Mouse (Mus musculus) midbrain, embryonic 10.5 days (tissue): ENCODE measurements around the gene H2-DMa. TPM values are rescaled to one million over a fixed set of nuclear protein-coding genes. Genes with fewer than 3 reads are reported as not detected.

Experiments
- DNase-seq: peaks from one replicate; pipeline ENCODE4 v3.0.0-alpha.2; 2017; ENCODE audit warnings: low spot score
- H3K27ac ChIP-seq: fragments of 300-500 bp; sonication (generic); replicated peaks from 2 replicates; pipeline ENCODE4 v1.5.1; 2016; ENCODE audit warnings: mild to moderate bottlenecking
- H3K27me3 ChIP-seq: fragments of 300-500 bp; sonication (generic); 2 replicates; pipeline ENCODE4 v1.6.1; 2016; ENCODE audit warnings: low read depth, mild to moderate bottlenecking; ENCODE audit not compliant: poor library complexity, severe bottlenecking
- H3K36me3 ChIP-seq: fragments of 300-500 bp; sonication (generic); 2 replicates; pipeline ENCODE4 v1.6.1; 2016; ENCODE audit warnings: mild to moderate bottlenecking, moderate library complexity
- H3K4me1 ChIP-seq: fragments of 300-500 bp; sonication (generic); 2 replicates; pipeline ENCODE4 v1.6.1; 2016
- H3K4me3 ChIP-seq: fragments of 300-500 bp; sonication (generic); 2 replicates; pipeline ENCODE4 v1.5.1; 2016; ENCODE audit warnings: mild to moderate bottlenecking, moderate library complexity
- H3K9me3 ChIP-seq: fragments of 300-500 bp; sonication (generic); replicated peaks from 2 replicates; pipeline ENCODE4 v1.6.1; 2016; ENCODE audit warnings: mild to moderate bottlenecking
- WGBS: fragments of 180-500 bp; shearing (Covaris S2); methylation state at CpG from one replicate; pipeline ENCODE4 v1.1.7; 2016; 5-methylcytosine and 5-hydroxymethylcytosine counted together
- polyA plus RNA-seq: library from polyadenylated mRNA; unstranded; fragments of >200 nt; fragmentation: Nextera tagmentation; extraction: Ambion mirVana; gene quantifications from 2 replicates; pipeline ENCODE4 v1.2.1, GENCODE M21; 2016

H2-DMa gene
- polyA plus RNA-seq, 1 experiment from 2014 or later = 6.4 TPM

- H3K27ac ChIP-seq = no peak overlapping the region
- no peaks in the 10 kb centered on the region for H3K36me3 ChIP-seq
- H3K27me3 ChIP-seq = peaks cover 23% of the 10 kb centered on the region
- H3K9me3 ChIP-seq = no peaks in the 10 kb centered on the region; the same call in 1 of the 2 replicates
- H3K4me1 ChIP-seq = no peaks in the 10 kb centered on the region
- WGBS = 78% methylated on average over 13 of the region's 13 CpGs
- DNase-seq = no peak
- no peak overlapping the region for H3K4me3 ChIP-seq
Measured at GRCm38 (mm10) chr17:34179913-34180859, 60.8 kb downstream of the H2-DMa start.

- DNase-seq = no peak
- Histone ChIP-seq H3K9me3 (no peaks in the 10 kb centered on the region), H3K4me1 (peaks cover 20% of the 10 kb centered on the region), H3K27me3 (peaks cover 57% of the 10 kb centered on the region), H3K36me3 (no peaks in the 10 kb centered on the region), H3K27ac (no peak overlapping the region), H3K4me3 (no peak overlapping the region)
- WGBS = 77% methylated on average over 15 of the region's 15 CpGs
Measured at GRCm38 (mm10) chr17:34183564-34184219, 64.4 kb downstream of the H2-DMa start.

- DNase-seq = no peak
- no peaks in the 10 kb centered on the region for H3K36me3 ChIP-seq
- no peak overlapping the region for H3K27ac ChIP-seq
- peaks cover 76% of the 10 kb centered on the region for H3K27me3 ChIP-seq
- H3K9me3 ChIP-seq = no peaks in the 10 kb centered on the region
- no peak overlapping the region for H3K4me3 ChIP-seq
- peaks cover 20% of the 10 kb centered on the region for H3K4me1 ChIP-seq
- WGBS = 86% methylated on average over 9 of the region's 9 CpGs
Measured at GRCm38 (mm10) chr17:34185526-34185925, 66.2 kb downstream of the H2-DMa start.

GRCm38 (mm10) chr17:34186885-34187260 lies 67.5 kb downstream of the H2-DMa start:
- H3K27me3 ChIP-seq = peaks cover 89% of the 10 kb centered on the region
- H3K36me3 ChIP-seq = no peaks in the 10 kb centered on the region
- DNase-seq = no peak
- no peaks in the 10 kb centered on the region for H3K9me3 ChIP-seq
- H3K4me3 ChIP-seq = peak overlapping the region; percentile 52
- 3% methylated on average over 14 of the region's 14 CpGs for WGBS
- no peak overlapping the region for H3K27ac ChIP-seq
- peaks cover 20% of the 10 kb centered on the region for H3K4me1 ChIP-seq

GRCm38 (mm10) chr17:34187261-34187916 lies 68.0 kb downstream of the H2-DMa start, which contains the start of the genes Tap1 and Psmb9:
Gene Tap1, plus strand, starts transcription at chr17:34187553.
Gene Psmb9, minus strand, starts transcription at chr17:34187764.
- Histone ChIP-seq H3K9me3 (no peaks in the 10 kb centered on the region), H3K36me3 (no peaks in the 10 kb centered on the region), H3K4me1 (peaks cover 20% of the 10 kb centered on the region), H3K4me3 (peak within 1 kb of the TSS; percentile 52), H3K27ac (no peak within 1 kb of the TSS), H3K27me3 (peaks cover 94% of the 10 kb centered on the region)
- WGBS = under 1% methylated on average over 46 of the region's 46 CpGs
- peak; percentile 87 for DNase-seq

GRCm38 (mm10) chr17:34188010-34188409 lies 68.7 kb downstream of the H2-DMa start:
- Histone ChIP-seq H3K4me1 (peaks cover 20% of the 10 kb centered on the region), H3K27me3 (peaks cover 99% of the 10 kb centered on the region), H3K27ac (no peak overlapping the region), H3K4me3 (peak overlapping the region; percentile 52), H3K9me3 (no peaks in the 10 kb centered on the region), H3K36me3 (no peaks in the 10 kb centered on the region)
- DNase-seq = peak; percentile 34
- 3% methylated on average over 20 of the region's 20 CpGs for WGBS

Other genes with a start within 250 kb of the H2-DMa start
- gene Gm7029, start 245.7 kb upstream of the H2-DMa start, polyA plus RNA-seq = not detected in 2 replicates
- 7.8 and 9.4 TPM in 2 replicates for gene Kifc1, start 228.9 kb upstream of the H2-DMa start, polyA plus RNA-seq
- gene Platr17, start 214.4 kb upstream of the H2-DMa start, polyA plus RNA-seq = 0.30 TPM in 1 of 2 replicates, not detected in the other
- 77.5 and 82.6 TPM in 2 replicates for gene Daxx, start 210.1 kb upstream of the H2-DMa start, polyA plus RNA-seq
- gene Tapbp, start 203.6 kb upstream of the H2-DMa start, polyA plus RNA-seq = 14.9 and 17.3 TPM in 2 replicates
- gene Zbtb22, start 203.6 kb upstream of the H2-DMa start, polyA plus RNA-seq = 23.5 and 24.1 TPM in 2 replicates
- 43.1 and 46.9 TPM in 2 replicates for gene Rgl2, start 190.0 kb upstream of the H2-DMa start, polyA plus RNA-seq
- gene Pfdn6, start 179.2 kb upstream of the H2-DMa start, polyA plus RNA-seq = 214 and 240 TPM in 2 replicates
- gene Wdr46, start 178.9 kb upstream of the H2-DMa start, polyA plus RNA-seq = 47.8 and 52.5 TPM in 2 replicates
- 4.1 and 6.4 TPM in 2 replicates for gene B3galt4, start 168.1 kb upstream of the H2-DMa start, polyA plus RNA-seq
- 53.5 and 61.0 TPM in 2 replicates for gene Vps52, start 163.7 kb upstream of the H2-DMa start, polyA plus RNA-seq
- gene Rps18, start 163.5 kb upstream of the H2-DMa start, polyA plus RNA-seq = 1,339 and 1,576 TPM in 2 replicates
- gene H2-K1, start 119.2 kb upstream of the H2-DMa start, polyA plus RNA-seq = 45.7 and 50.3 TPM in 2 replicates
- 13.8 and 15.3 TPM in 2 replicates for gene Ring1, start 94.9 kb upstream of the H2-DMa start, polyA plus RNA-seq
- 120 and 128 TPM in 2 replicates for gene H2-Ke6, start 91.5 kb upstream of the H2-DMa start, polyA plus RNA-seq
- gene Slc39a7, start 87.9 kb upstream of the H2-DMa start, polyA plus RNA-seq = 221 and 227 TPM in 2 replicates
- 54.0 and 56.9 TPM in 2 replicates for gene Rxrb, start 87.7 kb upstream of the H2-DMa start, polyA plus RNA-seq
- gene Col11a2, start 80.1 kb upstream of the H2-DMa start, polyA plus RNA-seq = 0.92 and 1.1 TPM in 2 replicates
- 0.37 and 0.50 TPM in 2 replicates for gene H2-Oa, start 27.2 kb upstream of the H2-DMa start, polyA plus RNA-seq
- gene Brd2, start 3.1 kb downstream of the H2-DMa start, polyA plus RNA-seq = 126 and 137 TPM in 2 replicates
- 0.12 TPM in 1 of 2 replicates, not detected in the other for gene H2-DMb2, start 23.8 kb downstream of the H2-DMa start, polyA plus RNA-seq
- 0.39 TPM in 1 of 2 replicates, not detected in the other for gene H2-DMb1, start 33.5 kb downstream of the H2-DMa start, polyA plus RNA-seq
- 0.93 and 1.3 TPM in 2 replicates for gene Tap1, start 68.0 kb downstream of the H2-DMa start, polyA plus RNA-seq
- gene Psmb9, start 68.2 kb downstream of the H2-DMa start, polyA plus RNA-seq = 0.49 and 0.52 TPM in 2 replicates
- gene Psmb8, start 78.2 kb downstream of the H2-DMa start, polyA plus RNA-seq = 1.4 and 3.0 TPM in 2 replicates
- gene Tap2, start 84.0 kb downstream of the H2-DMa start, polyA plus RNA-seq = 0.53 and 0.63 TPM in 2 replicates
- not detected in 2 replicates for gene H2-Ob, start 119.4 kb downstream of the H2-DMa start, polyA plus RNA-seq
- 8.3 and 11.1 TPM in 2 replicates for gene H2-Ab1, start 138.1 kb downstream of the H2-DMa start, polyA plus RNA-seq
- gene H2-Aa, start 168.3 kb downstream of the H2-DMa start, polyA plus RNA-seq = not detected in 2 replicates
- gene H2-Eb1, start 186.3 kb downstream of the H2-DMa start, polyA plus RNA-seq = 1.5 and 2.0 TPM in 2 replicates
- gene H2-Eb2, start 206.1 kb downstream of the H2-DMa start, polyA plus RNA-seq = not detected in 2 replicates
- gene Btnl2, start 235.3 kb downstream of the H2-DMa start, polyA plus RNA-seq = 0.04 TPM in 1 of 2 replicates, not detected in the other